Mouse (Mus musculus): ENCODE data around the gene Mast4. TPM values are rescaled to one million over a fixed set of nuclear protein-coding genes. Genes with fewer than 3 reads are reported as not detected.

Gene Mast4
- total and polyA plus RNA-seq, 3 experiments = 2.7 to 7.0 TPM; not detected in 1

DNA sequence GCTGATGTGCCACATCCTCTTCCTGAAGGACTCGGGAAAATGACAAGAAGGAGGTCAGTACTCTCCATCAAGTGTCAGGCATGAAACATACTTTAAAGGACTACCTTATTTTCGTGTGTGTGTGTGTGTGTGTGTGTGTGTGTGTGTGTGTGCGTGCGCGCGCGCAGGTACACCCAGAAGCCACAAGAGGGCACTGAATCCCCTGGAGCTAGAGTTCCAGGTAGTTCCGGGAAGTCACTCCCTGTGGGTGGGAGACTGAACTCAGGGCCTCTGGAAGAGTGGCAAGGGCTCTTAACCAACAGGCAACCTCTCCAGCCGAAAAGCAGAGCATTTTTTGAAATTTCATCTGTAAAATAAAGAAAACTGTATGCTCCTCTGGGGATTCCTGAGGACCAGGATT lies 152.5 kb downstream of the Mast4 start:
- TF ChIP-seq CHD2 (IDR thresholded peaks at IDR 0.05; ENCODE audit: low read length) = no peak
- TF ChIP-seq ZMIZ1 (IDR thresholded peaks at IDR 0.05; ENCODE audit: low read depth, low read length) = no peak
- no peak for TF ChIP-seq USF1 (IDR thresholded peaks at IDR 0.05; ENCODE audit: low read depth, low read length)
- no peak for TF ChIP-seq NRF1 (IDR thresholded peaks at IDR 0.05; ENCODE audit: insufficient read depth, low read depth, low read length, poor library complexity, severe bottlenecking)
- TF ChIP-seq MAFK (IDR thresholded peaks at IDR 0.05; ENCODE audit: borderline replicate concordance, low read depth, low read length) = no peak
- no peak for TF ChIP-seq NELFE (IDR thresholded peaks at IDR 0.05; ENCODE audit: low read depth, low read length)
- TF ChIP-seq CHD1 (IDR thresholded peaks at IDR 0.05; ENCODE audit: low read depth, low read length) = no peak
- no peak for TF ChIP-seq RAD21 (IDR thresholded peaks at IDR 0.05; ENCODE audit: low read depth, low read length)
- no peak for TF ChIP-seq POLR2AphosphoS2 (IDR thresholded peaks at IDR 0.05; ENCODE audit: low read length)
- TF ChIP-seq USF2 (IDR thresholded peaks at IDR 0.05; ENCODE audit: borderline replicate concordance in 1 of 2, insufficient read depth in 1 of 2, low read depth in 1 of 2, low read length in 2 of 2) = no peak
- TF ChIP-seq SIN3A (IDR thresholded peaks at IDR 0.05; ENCODE audit: low read length) = no peak
- TF ChIP-seq MEF2A (IDR thresholded peaks at IDR 0.05; ENCODE audit: extremely low read depth, insufficient replicate concordance, low read depth, low read length, poor library complexity, severe bottlenecking) = no peak
- TF ChIP-seq KAT2A (conservative IDR thresholded peaks at IDR 0.05; ENCODE audit: low read depth, low read length) = no peak
- DNase-seq (ENCODE audit: low read depth, low spot score) = no peak
- H3K27me3 ChIP-seq (ENCODE audit: control insufficient read depth in 1 of 2, insufficient read depth in 2 of 2, low read length in 2 of 2) = no peaks in the 10 kb centered on the region
- H3K9me3 ChIP-seq (replicated peaks; ENCODE audit: insufficient read depth, low read length) = no peaks in the 10 kb centered on the region
- no peak overlapping the region for H3K9ac ChIP-seq (ENCODE audit: control insufficient read depth, low read depth, low read length, poor library complexity, severe bottlenecking)
- H3K4me1 ChIP-seq (ENCODE audit: control insufficient read depth in 1 of 2, insufficient read depth in 2 of 2, low read length in 2 of 2) = no peaks in the 10 kb centered on the region
- no peaks in the 10 kb centered on the region for H3K79me2 ChIP-seq (ENCODE audit: control insufficient read depth, insufficient read depth, low read length, poor library complexity)
- no peak overlapping the region for H3K4me3 ChIP-seq (ENCODE audit: control insufficient read depth in 1 of 2, insufficient read depth in 1 of 2, low read depth in 2 of 2, low read length in 2 of 2)
- no peaks in the 10 kb centered on the region for H3K36me3 ChIP-seq (ENCODE audit: control insufficient read depth in 1 of 2, insufficient read depth in 2 of 2, low read length in 2 of 2)
- no peak overlapping the region for H3K27ac ChIP-seq (ENCODE audit: control insufficient read depth, low read depth, low read length)

DNA sequence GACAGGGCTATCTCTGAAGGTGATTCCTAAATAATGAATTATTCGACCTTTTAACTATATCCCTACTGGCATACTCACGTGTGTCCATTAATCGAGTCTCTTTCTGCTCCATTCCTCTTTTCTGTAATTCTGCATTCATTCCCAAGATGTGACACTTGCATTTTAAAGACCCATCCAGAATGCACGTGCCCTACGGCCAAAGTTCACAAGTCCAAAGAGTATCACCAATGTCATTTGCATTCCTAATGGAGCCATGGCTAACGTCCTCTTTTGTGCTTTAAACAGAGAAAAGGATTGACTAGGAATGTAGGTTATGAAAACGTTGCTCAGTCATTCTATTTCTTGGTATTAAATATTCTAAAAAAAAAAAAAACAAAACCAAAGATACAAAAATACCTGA lies 157.4 kb downstream of the Mast4 start:
- H3K27ac ChIP-seq (ENCODE audit: control insufficient read depth, low read depth, low read length) = no peak overlapping the region
- no peak overlapping the region for H3K9ac ChIP-seq (ENCODE audit: control insufficient read depth, low read depth, low read length, poor library complexity, severe bottlenecking)
- no peak for TF ChIP-seq RCOR1 (IDR thresholded peaks at IDR 0.05; ENCODE audit: low read depth, low read length)
- no peak for TF ChIP-seq KAT2A (conservative IDR thresholded peaks at IDR 0.05; ENCODE audit: low read depth, low read length)
- TF ChIP-seq JUND (IDR thresholded peaks at IDR 0.05; ENCODE audit: low read depth, low read length) = no peak
- no peak for TF ChIP-seq MAX (IDR thresholded peaks at IDR 0.05; ENCODE audit: low read length)
- TF ChIP-seq POLR2AphosphoS2 (IDR thresholded peaks at IDR 0.05; ENCODE audit: low read length) = no peak
- no peak for TF ChIP-seq E2F4 (IDR thresholded peaks at IDR 0.05; ENCODE audit: borderline replicate concordance, low read depth, low read length)
- no peak for TF ChIP-seq ZMIZ1 (IDR thresholded peaks at IDR 0.05; ENCODE audit: low read depth, low read length)
- no peak for TF ChIP-seq CTCF (IDR thresholded peaks at IDR 0.05 in 2 of 3, conservative IDR thresholded peaks at IDR 0.05 in 1 of 3; ENCODE audit: control insufficient read depth in 1 of 3, insufficient read depth in 1 of 3, low read depth in 2 of 3, low read length in 3 of 3, poor library complexity in 1 of 3, severe bottlenecking in 1 of 3)
- no peak for TF ChIP-seq ZNF384 (IDR thresholded peaks at IDR 0.05; ENCODE audit: low read depth, low read length)
- no peak for TF ChIP-seq RAD21 (IDR thresholded peaks at IDR 0.05; ENCODE audit: low read depth, low read length)
- TF ChIP-seq SMC3 (IDR thresholded peaks at IDR 0.05; ENCODE audit: low read depth, low read length) = no peak
- TF ChIP-seq USF2 (IDR thresholded peaks at IDR 0.05; ENCODE audit: borderline replicate concordance in 1 of 2, insufficient read depth in 1 of 2, low read depth in 1 of 2, low read length in 2 of 2) = no peak
- TF ChIP-seq MYC (IDR thresholded peaks at IDR 0.05; ENCODE audit: low read depth, low read length) = no peak
- TF ChIP-seq POLR2AphosphoS5 (IDR thresholded peaks at IDR 0.05; ENCODE audit: borderline replicate concordance, low read depth, low read length) = no peak
- no peak for TF ChIP-seq GATA1 (IDR thresholded peaks at IDR 0.05; ENCODE audit: low read depth, low read length)
- TF ChIP-seq BHLHE40 (IDR thresholded peaks at IDR 0.05; ENCODE audit: borderline replicate concordance, low read depth, low read length) = no peak
- no peak for TF ChIP-seq EP300 (IDR thresholded peaks at IDR 0.05; ENCODE audit: low read depth in 1 of 2, low read length in 2 of 2)
- no peak for TF ChIP-seq ZC3H11A (IDR thresholded peaks at IDR 0.05; ENCODE audit: low read depth, low read length)
- TF ChIP-seq MAZ (IDR thresholded peaks at IDR 0.05; ENCODE audit: low read depth, low read length) = no peak
- no peak for TF ChIP-seq MXI1 (IDR thresholded peaks at IDR 0.05; ENCODE audit: low read depth, low read length)

More for the DNA sequence above, 157.4 kb downstream of the Mast4 start:
- H3K9me3 ChIP-seq (replicated peaks; ENCODE audit: insufficient read depth, low read length) = no peaks in the 10 kb centered on the region
- no peaks in the 10 kb centered on the region for H3K27me3 ChIP-seq (ENCODE audit: control insufficient read depth in 1 of 2, insufficient read depth in 2 of 2, low read length in 2 of 2)
- H3K4me3 ChIP-seq (ENCODE audit: control insufficient read depth in 1 of 2, insufficient read depth in 1 of 2, low read depth in 2 of 2, low read length in 2 of 2) = no peak overlapping the region
- no peaks in the 10 kb centered on the region for H3K79me2 ChIP-seq (ENCODE audit: control insufficient read depth, insufficient read depth, low read length, poor library complexity)
- no peaks in the 10 kb centered on the region for H3K36me3 ChIP-seq (ENCODE audit: control insufficient read depth in 1 of 2, insufficient read depth in 2 of 2, low read length in 2 of 2)
- H3K4me1 ChIP-seq (ENCODE audit: control insufficient read depth in 1 of 2, insufficient read depth in 2 of 2, low read length in 2 of 2) = no peaks in the 10 kb centered on the region
- no peak for DNase-seq (ENCODE audit: low read depth, low spot score)

All from MEL (cell line).